ENCODE assay signal across 19 mouse cellular contexts in genomic region chr5:29171165-29171564, GRCm38 (mm10). TPM values are rescaled to one million over a fixed set of nuclear protein-coding genes. Genes with fewer than 3 reads are reported as not detected.
"Had no signal": no experiment of that assay in that cellular context is flagged by ENCODE, and none has a peak within 500 bp of the region (broad histone marks: within the 10 kb centered on the region; RNA-seq: fewer than 3 reads in every experiment).

No protein-coding gene starts in this region.

- H3K4me3 ChIP-seq: kidney, embryonic 15.5 days; layer of hippocampus, adult 2 months; limb, embryonic 10.5 days; limb, embryonic 13.5 days; liver, embryonic 12.5 days; liver, embryonic 15.5 days; midbrain, embryonic 13.5 days had no signal

- H3K4me1 ChIP-seq: limb, embryonic 10.5 days; limb, embryonic 13.5 days; liver, embryonic 12.5 days; liver, embryonic 15.5 days had no signal

- H3K9me3 ChIP-seq: kidney, embryonic 15.5 days; limb, embryonic 10.5 days; limb, embryonic 13.5 days; liver, embryonic 12.5 days; liver, embryonic 15.5 days; midbrain, embryonic 13.5 days had no signal

- H3K4me2 ChIP-seq: kidney, embryonic 15.5 days; limb, embryonic 13.5 days; liver, embryonic 12.5 days; liver, embryonic 15.5 days; midbrain, embryonic 13.5 days had no signal

- H3K36me3 ChIP-seq: kidney, embryonic 15.5 days; limb, embryonic 10.5 days; limb, embryonic 13.5 days; liver, embryonic 12.5 days; liver, embryonic 15.5 days; midbrain, embryonic 13.5 days had no signal

- H3K27me3 ChIP-seq: kidney, embryonic 15.5 days; limb, embryonic 13.5 days; liver, embryonic 12.5 days; liver, embryonic 15.5 days; midbrain, embryonic 13.5 days had no signal

- H3K9ac ChIP-seq: kidney, embryonic 15.5 days; limb, embryonic 13.5 days; liver, embryonic 12.5 days; liver, embryonic 15.5 days; midbrain, embryonic 13.5 days had no signal

- H3K27ac ChIP-seq: kidney, embryonic 15.5 days; layer of hippocampus, adult 2 months; limb, embryonic 10.5 days; limb, embryonic 13.5 days; liver, embryonic 12.5 days; liver, embryonic 15.5 days; macrophage; midbrain, embryonic 13.5 days; stomach, postnatal 0 days had no signal

- ATAC-seq: liver, embryonic 12.5 days; midbrain, embryonic 13.5 days; midbrain, embryonic 16.5 days had no signal

- DNase-seq: kidney, adult 8-10 months; kidney, postnatal 10 days; layer of hippocampus, adult 9-11 months; liver; lung, adult 18-20 months; thymus, adult 2 months; thymus, postnatal 14 days; thymus, postnatal 4 days had no signal

RNA-seq across cellular contexts. Expression of gene Rnf32, which starts 24.6 kb away (rescaled TPM):
- total RNA-seq: megakaryocyte, adult 5-6 weeks had no signal
- polyA plus RNA-seq: macrophage had no signal
